Mouse (Mus musculus): ENCODE results near the gene Ndufb10.
A peak's percentile ranks its signal among the peaks of the same experiment; 100 is the strongest.
"Not testable (repeated sequence)": the region's sequence is repeated elsewhere in the genome, so short reads cannot be mapped to it uniquely, and the experiment has no call there.

Ndufb10 gene

DNA sequence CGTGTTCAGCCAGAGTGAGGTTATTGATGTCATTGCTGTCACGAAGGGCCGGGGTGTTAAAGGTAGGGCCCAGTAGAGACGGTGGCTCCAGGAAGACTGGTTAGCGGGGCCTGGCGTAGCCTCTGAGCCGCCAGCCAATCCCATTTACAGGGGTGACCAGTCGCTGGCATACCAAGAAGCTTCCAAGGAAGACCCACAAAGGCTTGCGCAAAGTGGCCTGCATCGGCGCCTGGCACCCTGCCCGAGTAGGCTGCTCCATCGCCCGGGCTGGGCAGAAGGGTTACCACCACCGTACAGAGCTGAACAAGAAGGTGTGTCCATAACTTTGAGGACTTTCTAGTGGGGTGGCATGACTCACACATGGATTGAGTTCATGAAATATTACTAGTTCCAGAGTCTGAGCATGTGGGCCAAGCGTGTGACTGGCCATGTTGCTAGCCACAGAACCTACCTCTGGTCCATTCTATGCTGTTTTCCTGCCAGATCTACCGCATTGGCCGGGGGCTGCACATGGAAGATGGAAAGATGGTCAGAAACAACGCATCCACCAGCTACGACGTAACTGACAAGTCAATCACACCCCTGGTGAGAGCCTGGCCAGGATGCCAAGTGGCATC is 9.3 kb upstream of the Ndufb10 start:
- DNase-seq = no peak

DNA sequence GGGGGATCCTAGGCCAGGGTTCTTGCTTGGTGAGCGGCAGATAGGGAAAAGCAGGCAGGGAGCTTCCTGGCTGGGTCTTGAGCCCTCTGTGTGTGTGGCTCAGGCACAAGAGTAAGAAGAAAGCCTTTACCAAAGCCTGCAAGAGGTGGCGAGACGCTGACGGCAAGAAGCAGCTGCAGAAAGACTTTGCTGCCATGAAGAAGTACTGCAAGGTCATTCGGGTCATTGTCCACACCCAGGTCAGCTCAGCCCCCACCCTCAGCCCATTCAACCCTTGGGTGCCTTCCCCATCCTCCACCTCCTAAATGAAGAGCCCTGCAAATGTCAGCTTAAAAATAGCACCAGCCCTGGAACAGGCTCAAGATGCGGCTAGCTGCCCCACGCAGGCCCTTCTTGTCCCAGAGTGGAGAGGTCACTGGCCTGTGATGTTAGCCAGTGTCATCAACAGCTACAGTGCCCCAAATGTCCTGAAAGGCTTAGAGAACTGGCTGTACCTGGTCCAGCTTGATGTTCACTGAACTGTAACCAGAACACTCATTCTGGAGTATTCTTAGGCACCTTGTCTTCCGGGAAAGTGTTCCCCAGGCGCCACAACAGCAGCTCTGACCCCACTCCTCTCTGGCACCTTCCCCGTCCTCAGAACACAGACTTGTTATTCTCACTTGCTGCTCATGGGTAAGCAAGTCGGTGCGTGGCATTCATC is 8.1 kb upstream of the Ndufb10 start:
- no peak for DNase-seq

DNA sequence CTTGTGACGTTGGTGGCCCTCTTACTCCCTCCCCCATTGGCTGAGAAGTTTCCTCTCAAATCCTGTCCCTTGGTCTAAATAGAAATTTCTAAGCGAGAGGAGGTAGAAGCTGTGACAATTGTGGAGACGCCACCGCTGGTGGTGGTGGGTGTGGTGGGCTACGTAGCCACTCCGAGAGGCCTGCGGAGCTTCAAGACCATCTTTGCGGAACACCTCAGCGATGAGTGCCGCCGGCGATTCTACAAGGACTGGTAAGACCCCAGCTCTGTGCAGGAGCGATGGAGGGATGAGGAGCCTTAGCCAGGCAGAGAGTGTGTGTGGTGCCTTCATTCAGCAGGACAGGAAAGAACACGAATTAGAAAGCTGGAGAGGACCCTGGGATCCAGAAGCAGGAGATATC is 6.5 kb upstream of the Ndufb10 start:
- DNase-seq = no peak

DNA sequence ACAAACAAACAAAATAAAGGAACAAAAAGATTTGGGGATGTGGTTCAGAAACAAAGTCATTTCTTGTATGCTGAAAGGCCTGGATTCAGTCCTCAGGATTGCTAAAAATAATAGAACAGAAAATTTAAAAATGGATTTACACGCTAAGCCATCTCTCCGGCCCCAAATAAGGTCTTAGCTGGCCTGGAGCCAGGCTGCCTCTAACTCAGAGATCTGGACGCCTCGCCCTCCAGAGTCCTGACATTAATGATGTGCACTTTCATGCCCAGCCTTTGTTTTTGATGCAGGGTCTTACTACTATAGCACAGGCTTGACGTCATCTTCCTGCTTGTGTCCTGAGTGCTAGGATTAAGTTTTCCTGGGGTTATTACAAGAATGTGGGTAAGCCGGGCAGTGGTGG is 4.8 kb upstream of the Ndufb10 start:
- DNase-seq = no peak

DNA sequence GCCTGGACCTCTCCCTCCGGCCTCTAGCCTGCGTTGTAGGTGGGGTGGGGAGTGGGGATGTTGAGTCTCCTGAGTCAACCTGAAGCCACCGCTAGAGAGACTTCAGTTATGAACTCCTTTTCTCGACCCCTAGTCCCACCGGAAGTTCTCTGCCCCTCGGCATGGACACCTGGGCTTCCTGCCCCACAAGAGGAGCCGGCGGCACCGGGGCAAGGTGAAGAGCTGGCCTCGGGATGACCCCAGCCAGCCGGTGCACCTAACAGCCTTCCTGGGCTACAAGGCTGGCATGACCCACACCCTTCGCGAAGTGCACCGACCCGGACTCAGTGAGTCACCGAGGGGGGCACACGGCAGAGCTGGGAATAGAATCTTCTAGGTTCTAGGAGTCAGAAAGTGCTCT is 3.9 kb upstream of the Ndufb10 start:
- DNase-seq = no peak

DNA sequence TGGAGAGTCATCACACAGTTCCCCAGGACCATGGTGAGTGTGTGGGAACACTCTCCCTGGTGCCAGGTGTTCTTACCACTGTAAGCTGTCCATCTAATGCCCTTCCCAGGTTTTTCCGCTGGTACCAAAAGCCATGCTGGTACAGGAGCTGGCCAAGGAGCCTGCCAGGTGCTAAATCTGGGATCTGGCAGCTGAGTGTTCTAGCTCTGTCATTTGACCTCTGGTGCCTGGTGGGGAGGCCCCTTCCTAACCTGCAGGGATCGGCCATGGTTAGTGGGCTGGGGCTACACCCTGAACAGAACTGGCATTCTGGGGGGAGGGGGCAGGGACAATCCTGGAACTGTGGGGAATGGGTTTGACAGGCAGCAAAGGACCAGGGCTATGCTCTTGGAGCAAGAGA is 3.3 kb upstream of the Ndufb10 start, which contains the start of gene Rpl3l:
Rpl3l (plus strand) TSS at position 203 of the 400 bp plus-strand sequence.
- no peak for DNase-seq

DNA sequence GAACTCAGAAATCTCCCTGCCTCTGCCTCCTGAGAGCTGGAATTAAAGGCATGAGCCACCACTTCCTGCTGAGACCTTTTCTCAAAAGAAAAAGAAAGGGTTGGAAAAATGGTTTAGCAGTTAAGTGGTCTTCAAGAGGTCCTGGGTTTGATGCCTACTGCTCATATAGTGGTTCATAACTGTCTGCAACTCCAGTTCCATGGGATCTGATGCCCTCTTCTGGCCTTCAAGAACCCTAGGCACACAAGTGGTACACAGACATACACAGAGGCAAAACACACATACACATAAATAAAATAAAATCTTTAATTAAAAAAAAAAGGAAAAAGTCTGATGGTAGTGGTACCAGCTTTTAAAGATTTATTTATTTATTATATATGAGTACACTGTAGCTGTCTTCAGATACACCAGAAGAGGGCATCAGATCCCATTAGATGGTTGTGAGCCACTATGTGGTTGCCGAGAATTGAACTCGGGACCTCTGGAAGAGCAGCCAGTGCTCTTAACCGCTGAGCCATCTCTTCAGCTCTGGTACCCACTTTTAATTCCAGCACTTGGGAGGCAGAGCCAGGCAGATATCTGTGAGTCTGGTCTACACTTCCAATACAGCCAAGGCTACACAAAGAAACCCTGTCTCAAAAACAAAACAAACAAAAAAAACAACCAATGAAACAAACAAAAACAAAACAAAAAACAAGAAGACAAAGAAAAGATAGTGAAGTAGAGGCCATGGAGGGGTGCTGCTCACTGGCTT is 1.5 kb upstream of the Ndufb10 start:
- DNase-seq = no peak

DNA sequence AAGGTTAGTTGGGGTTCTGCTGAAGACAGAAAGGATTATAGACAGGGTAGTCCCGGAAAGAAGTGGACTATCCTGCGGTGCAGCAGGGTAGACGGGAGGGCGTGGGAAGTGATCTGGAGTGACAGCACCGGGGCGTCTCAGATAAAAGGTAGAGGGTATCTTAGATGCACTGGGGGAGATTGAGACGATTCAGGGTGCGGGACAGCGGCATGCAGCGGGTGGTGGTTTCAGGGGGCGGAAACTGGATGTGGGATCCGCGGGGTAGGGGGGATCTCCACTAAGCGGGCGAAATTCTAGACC is 447 bp downstream of the Ndufb10 start:
- DNase-seq = no peak

DNA sequence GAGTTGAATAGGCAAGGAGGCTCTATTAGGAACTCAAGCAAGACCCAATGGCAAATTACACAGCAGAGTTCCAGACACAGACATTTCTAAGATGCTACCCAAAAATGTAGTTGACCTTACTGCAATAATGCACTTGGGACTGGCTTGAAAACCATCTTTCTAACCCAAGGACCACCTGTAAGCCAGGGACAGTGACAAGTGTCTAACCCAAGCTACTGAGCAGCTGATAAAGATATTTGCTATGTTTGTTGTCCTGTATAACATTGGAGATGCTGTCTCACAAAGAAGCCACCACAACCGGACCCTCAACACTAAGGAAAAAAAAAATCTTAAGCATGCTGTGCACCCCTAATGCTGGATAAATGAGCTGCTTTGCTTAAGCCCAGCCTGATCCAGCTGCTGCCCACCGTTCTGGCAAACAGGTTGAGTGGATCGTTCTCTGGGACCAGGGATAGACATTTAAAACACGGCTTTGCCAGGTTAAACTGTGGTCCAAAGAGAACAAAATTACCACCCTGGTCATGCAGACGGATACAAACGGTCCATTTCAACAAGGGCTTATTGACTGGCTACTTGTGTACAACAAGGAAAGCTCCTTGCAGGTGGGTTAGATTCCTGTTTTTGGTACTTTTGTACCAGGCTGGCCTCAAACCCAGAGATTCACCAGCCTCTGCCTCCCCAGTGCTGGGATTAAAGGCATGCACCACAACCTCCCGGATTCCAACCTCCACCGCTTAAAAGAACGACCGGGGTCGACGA is 977 bp downstream of the Ndufb10 start:
- DNase-seq = no peak

DNA sequence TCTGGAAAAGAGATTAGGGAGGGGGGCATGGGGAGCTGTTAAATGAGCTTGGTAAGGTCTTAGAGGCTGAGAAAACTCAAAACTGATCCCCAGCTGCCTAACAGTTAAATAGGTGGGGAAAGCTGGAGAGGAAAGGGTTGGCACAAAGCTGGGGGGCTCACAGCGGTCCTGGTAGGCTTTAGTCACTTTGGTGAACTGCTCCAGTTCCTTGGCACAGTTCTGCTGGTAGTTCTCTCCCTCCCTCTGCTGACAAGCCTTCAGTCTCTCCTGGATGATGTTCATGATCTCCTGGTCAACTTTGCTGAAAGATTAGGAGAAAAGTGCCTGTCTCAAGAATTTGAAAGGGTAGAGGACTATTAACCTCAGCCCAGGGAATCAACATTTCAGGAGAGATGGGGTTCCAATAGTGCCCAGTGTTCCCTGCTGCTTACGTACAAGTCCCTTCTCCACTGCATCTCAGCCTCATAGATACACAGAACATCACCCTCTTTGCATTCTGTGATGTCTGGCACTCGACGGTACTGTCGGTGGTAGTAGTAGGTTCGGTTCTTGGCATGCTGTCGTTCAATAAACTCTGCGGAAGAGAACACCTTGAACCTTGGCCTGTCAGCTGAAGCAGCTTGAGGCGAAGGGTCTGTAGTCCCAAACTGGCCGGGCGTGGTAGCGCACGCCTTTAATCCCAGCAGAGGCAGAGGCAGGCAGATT is 1.9 kb downstream of the Ndufb10 start:
- no peak for DNase-seq

DNA sequence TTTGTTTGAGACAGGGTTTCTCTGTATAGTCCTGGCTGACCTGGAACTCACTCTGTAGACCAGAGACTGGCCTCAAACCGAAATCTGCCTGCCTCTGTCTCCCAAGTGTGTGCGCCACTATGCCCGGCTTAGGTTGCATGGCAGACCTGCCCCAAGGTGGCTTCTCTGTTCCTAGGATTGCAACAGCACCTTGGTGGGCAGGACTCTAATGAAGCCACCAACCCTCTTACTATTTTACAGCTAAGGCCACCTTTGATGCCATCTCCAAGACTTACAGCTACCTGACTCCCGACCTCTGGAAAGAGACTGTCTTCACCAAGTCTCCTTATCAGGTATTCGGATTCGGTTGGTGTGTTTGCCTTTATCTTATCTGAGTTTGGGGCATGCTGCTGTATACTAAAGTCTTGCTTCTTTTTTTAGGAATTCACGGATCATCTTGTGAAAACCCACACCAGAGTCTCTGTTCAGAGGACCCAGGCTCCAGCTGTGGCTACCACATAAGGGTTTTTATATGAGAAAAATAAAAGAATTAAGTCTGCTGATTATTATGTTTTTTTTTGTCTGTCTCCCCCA is 2.8 kb downstream of the Ndufb10 start:
- not testable (repeated sequence) for DNase-seq

DNA sequence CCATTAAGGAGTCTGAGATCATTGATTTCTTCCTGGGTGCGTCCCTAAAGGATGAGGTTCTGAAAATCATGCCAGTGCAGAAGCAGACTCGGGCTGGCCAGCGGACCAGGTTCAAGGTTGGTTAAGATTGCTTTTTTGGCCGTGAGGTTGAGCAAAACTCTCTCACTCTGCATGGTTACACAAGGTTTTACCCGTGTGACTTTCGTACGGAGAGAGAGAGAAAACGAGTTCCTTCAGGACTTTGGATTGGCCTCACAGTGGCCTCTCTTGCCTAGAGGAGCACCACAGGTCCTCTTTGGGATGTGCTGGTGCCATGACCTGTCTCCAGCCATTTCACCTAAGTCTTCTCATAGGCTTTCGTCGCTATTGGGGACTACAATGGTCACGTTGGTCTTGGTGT is 3.7 kb downstream of the Ndufb10 start:
- not testable (repeated sequence) for DNase-seq

DNA sequence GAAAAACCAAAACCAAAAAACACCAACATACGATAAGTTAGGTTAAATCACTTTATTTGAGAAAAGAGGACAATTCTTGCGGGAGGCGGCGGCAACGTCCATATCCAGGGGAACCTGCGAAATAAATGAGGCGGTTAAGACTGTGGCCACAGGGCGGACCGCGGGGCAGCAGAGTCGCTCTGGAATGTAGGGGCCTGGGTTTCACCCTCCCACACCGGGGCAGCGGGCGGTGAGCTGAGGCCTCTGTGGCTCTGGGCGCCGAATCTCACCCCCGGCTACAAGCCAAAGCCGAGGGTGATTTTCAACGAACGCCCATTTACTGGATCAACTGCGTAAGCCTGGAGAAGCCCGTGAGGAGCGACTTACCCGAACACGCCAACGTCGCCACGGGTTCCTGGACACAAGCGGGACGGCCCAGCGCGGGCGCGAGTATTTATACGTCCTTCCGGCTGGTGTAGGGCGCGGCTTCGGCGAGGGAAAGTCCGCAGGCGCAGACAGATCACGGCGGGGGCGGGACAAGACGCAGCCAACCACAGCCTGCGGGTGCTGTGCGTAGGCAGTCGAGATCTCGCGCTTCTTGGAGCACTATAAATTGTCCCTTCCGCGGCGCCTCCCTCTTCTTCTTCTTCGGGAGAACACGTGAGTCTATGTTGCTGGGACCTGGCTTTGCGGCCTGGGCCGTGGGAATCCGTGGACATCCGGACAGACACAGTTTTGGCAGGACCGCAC is 4.6 kb downstream of the Ndufb10 start:
- DNase-seq = peak; percentile 98

DNA sequence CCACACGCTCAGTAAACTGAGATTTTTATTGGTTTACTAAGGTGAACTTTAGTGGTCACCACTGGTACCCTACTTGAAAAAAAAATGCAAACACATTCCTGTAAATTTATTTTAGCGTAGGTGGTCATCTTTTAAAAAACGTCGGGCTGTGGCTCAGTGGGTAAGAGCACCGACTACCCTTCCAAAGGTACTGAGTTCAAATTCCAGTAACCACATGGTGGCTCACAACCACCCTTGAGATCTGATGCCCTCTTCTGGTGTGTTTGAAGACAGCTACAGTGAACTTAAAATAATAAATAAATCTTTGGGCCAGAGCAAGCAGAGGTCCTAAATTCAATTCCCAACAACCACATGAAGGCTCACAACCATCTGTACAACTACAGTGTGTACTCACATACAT is 5.3 kb downstream of the Ndufb10 start:
- not testable (repeated sequence) for DNase-seq

DNA sequence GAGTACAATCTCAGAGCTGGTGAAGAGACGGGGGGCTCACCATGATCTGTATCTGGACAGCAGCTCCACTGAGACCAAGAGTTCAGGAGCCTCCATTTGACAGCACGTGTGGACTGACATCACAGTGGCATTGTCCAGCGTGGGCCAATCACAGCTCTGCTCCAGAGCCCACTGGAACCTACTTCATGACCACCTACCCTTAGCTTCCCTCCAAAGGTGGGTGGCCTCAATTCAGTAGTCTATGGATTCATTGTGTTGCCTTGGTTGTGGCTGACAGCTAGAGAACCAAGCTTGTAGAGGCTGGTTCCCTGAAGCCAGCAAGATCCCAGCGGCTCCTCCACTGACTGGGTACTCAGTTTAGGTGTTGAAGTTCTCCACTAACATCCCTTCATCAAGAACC is 6.3 kb downstream of the Ndufb10 start, which contains the start of the genes Rnf151 and Rps2:
Rnf151 (minus strand) TSS at position 121 of the 400 bp plus-strand sequence.
Rps2 (plus strand) TSS at position 174 of the 400 bp plus-strand sequence.
- no peak for DNase-seq

DNA sequence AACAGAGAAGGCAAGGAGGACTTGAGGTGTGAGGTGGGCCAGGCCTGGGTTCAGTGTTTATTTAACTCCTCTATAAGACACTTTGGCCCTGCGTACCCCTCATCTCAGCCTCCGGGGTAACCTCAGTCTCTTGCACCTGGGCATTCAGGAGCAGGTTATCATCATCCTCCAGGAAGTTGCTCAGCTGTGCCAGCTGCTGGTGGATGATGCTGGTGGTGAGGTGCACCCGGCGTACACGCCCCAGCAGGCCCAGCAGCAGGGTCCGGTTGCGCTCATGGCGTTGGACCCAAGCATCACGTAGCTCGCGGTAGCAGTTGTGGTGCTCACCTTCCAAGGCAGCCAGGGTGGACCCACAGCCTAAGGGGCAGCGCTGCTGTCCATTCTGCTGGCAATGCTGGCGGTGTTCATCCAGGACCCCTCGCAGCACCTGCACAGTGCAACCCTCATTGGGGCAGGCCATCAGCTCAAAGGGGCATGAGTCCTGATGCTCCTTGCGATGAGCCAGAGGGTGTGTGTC is 8.1 kb downstream of the Ndufb10 start:
- DNase-seq = no peak

DNA sequence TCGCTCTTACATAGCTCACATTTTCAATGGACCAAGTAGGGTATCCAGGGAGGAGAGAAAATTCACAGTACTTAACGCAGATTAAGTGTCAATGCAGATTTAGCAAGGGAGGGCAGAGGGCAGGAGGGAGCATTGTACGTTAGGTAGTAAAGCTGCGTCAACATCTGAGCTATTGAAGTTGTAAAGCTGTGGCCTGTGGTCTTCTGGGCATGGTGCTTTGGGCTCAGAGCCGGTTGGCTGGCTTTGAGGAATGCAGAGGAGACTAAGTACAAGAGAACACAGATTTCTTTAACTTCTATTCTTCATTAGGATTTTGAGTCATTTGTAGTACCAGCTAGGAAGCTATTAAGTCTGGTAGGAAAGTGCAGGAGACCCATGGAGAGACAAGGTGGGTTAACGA is 8.7 kb downstream of the Ndufb10 start:
- no peak for DNase-seq

DNA sequence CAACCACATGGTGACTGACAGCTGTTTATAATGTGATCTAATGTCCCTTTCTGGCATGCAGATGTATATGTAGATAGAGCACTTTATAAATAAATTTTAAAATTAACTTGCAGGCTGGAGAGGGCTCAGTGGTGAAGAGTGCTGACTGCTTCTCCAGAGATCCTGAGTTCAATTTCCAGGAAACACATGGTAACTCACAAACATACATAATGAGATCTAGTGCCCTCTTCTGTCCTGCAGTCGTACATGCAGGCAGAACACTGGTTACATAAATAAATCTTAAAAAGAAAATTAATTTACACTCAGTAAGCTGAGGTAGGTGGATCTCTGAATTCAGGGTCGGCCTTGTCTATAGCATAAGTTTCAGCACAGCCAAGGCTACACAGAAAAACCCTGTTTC is 15.6 kb downstream of the Ndufb10 start:
- DNase-seq = no peak

DNA sequence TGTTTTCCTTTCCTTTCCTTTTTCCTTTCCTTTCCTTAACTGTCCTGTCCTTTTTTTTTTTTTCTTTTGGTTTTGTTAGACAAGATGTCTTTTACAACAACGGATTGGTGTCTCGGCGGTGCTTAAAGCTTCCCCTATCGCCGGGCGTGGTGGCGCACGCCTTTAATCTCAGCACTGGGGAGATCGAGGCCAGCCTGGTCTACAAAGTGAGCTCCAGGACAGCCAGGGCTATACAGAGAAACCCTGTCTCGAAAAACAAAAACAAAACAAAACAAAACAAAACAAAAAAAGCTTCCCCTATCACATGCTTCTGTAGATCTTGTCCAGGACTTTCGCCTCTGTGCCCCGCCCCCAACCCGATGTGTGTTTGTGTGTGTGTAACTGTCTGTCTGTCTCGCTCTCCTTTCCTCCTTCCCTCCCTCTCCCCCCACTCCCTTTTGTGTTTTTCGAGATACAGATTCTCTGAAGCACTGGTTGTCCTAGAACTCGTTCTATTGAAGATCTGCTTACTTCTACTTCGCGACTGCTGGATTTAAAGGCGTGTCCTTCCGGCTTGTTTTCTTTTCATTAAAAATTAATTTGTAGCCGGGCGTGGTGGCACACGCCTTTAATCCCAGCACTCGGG is 16.4 kb downstream of the Ndufb10 start:
- DNase-seq = no peak

DNA sequence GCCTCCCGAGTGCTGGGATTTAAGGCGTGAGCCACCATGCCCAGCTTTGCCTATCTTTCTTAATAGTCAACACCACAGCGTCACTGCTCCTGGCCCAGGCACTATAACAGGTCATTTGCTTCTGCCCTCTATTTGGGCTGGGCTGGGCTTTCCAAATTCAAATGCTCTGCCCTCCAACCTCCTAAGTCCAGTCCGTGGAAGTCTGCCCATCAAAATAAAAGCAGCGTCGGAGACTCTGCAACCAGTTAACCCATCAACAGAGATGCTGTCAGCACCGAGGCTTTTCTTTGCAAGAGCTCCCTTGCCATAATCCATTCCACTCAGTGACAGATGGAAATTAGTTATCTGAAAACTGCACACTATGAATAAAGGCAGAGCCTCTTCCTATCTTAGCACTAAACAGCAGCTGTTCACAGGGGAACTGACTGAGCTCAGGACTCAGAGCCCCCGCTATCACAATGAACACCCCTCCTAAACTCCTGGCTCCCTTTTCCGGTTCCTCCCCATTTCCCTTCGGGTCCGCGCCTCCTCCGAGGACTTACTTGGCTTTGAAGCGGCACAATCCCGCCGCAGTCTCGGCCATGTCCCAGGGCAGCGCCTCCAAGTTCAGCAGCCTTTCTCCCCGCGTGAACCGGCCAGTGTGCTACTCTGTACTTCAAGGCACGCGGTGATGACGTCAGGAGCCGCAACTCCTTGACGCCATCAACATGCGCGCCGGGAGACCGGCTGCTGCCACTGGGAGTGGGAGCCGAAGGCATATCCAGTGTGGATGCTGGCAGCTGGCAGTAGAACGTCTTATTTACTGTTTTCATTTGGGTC is 17.1 kb downstream of the Ndufb10 start, which contains the start of gene Tbl3:
Tbl3 (minus strand) TSS at position 679 of the 819 bp plus-strand sequence.
- DNase-seq = peak; percentile 96

All from thymus, postnatal 4 days (tissue).